Mouse (Mus musculus): ENCODE data around the gene 1700086D15Rik.

DNA sequence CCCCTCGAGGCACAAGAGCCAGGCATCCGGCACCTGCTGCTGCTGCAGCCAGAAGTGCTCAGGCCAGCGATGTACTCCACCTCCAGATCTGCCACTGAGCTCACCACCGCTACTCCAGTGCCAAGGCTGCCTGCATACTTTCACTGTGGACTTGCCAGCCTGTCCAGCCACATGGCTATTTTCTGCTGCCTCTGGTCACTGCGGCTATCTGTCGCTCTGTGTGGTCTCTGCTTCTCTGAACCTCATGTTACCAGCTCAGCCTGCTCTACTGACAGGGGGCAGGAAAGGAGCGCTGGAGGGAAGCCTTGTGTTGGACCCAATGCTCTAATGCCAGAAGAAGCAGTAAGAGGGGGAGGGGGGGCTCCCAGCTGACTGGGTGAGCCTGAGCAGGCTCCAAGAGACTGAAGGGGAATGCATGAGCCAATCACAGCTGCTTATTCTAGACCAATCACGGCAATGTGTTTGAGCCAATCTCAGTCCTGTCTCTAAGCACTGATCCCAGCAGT is 34.7 kb downstream of the 1700086D15Rik start:
- TF ChIP-seq CTCF (IDR thresholded peaks at IDR 0.05; ENCODE audit: borderline replicate concordance, extremely low read depth, insufficient read depth, insufficient read length) (no peak), POLR2A (IDR thresholded peaks at IDR 0.05; ENCODE audit: borderline replicate concordance, extremely low read depth, insufficient read depth, insufficient read length, poor library complexity, severe bottlenecking) (no peak)

All from brain, embryonic 14.5 days (tissue).